In the genomic region with DNA sequence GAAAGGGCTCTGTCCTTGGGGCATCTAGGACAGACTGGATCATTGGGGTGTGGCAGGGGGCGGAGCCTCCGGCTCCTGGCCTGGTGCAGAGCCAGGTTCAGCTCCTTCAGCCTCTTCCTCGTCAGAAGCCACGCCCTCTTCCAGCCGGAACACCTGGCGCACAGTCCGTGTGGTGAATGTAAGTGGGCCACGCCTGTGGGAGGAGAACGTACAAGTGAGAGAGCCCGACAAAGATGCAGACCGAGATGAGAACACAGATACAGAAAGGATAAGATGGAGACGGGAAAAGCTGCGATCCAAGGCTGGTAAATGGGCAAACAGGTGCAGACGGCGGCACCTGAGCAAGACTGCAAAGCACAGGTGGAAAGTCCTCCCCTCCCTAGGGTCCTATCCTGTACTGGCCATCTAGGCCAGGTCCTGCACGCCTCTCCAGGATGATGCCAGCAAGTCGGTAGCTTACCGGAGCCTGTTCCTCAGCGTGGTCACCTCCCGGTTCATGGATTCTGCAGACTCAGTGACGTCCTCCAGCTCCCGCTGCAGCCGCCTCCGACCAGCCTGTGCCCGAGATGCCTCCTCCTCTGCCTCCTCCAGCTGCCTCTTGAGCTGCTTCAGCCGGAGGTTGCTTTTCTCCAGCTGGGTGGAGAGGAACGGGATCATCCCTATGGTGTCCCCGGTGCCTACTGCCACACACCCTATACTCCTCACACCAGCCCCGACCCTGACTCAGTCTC, we compare ENCODE assay signal across 12 mouse cellular contexts. TPM values are rescaled to one million over a fixed set of nuclear protein-coding genes. Genes with fewer than 3 reads are reported as not detected.
A peak's percentile ranks its signal among the peaks of the same experiment; 100 is the strongest.
DNase-seq lines count a peak whose midpoint lies in the region; ATAC-seq lines count a peak whose summit lies in the region.
"Had no signal": no experiment of that assay in that cellular context is flagged by ENCODE, and none has a peak within 500 bp of the region (broad histone marks: within the 10 kb centered on the region; RNA-seq: fewer than 3 reads in every experiment).

No protein-coding gene starts in this region.

- H3K36me3 ChIP-seq in forebrain, embryonic 10.5 days (replicated peaks), result no peaks in the 10 kb centered on the region
- H3K36me3 ChIP-seq in forebrain, embryonic 12.5 days (replicated peaks), result no peaks in the 10 kb centered on the region
- no peaks in the 10 kb centered on the region for H3K36me3 ChIP-seq in stomach, embryonic 16.5 days (ENCODE audit: control insufficient read depth, insufficient read depth, low read length)

- H3K4me1 ChIP-seq in forebrain, embryonic 10.5 days, result peaks cover 57% of the 10 kb centered on the region
- H3K4me1 ChIP-seq in forebrain, embryonic 12.5 days, result peaks cover 35% of the 10 kb centered on the region
- no peaks in the 10 kb centered on the region for H3K4me1 ChIP-seq in stomach, embryonic 16.5 days (ENCODE audit: control insufficient read depth, insufficient read depth, low read length)

- H3K9me3 ChIP-seq in forebrain, embryonic 10.5 days, result no peaks in the 10 kb centered on the region
- H3K9me3 ChIP-seq in forebrain, embryonic 12.5 days, result no peaks in the 10 kb centered on the region
- no peaks in the 10 kb centered on the region for H3K9me3 ChIP-seq in stomach, embryonic 16.5 days (replicated peaks; ENCODE audit: control insufficient read depth, low read length)

- H3K4me3 ChIP-seq in forebrain, embryonic 10.5 days, result peak overlapping the region; percentile 10; the same call in 1 of the 2 replicates
- no peak overlapping the region for H3K4me3 ChIP-seq in forebrain, embryonic 12.5 days (replicated peaks)
- no peak overlapping the region for H3K4me3 ChIP-seq in stomach, embryonic 16.5 days (replicated peaks; ENCODE audit: low read length)

- no peak for ATAC-seq in forebrain, embryonic 12.5 days (ENCODE audit: low FRiP score)
- peak; percentile 67 for ATAC-seq in stomach, embryonic 16.5 days (ENCODE audit: insufficient read depth, low FRiP score)

- no peak overlapping the region for H3K27ac ChIP-seq in forebrain, embryonic 10.5 days
- H3K27ac ChIP-seq in forebrain, embryonic 12.5 days, result no peak overlapping the region
- H3K27ac ChIP-seq in stomach, embryonic 16.5 days (ENCODE audit: low read length), result no peak overlapping the region
- H3K27ac ChIP-seq: liver, embryonic 14.5 days had no signal

- H3K4me2 ChIP-seq in forebrain, embryonic 12.5 days, result no peak overlapping the region
- 0 out of 2 replicates have a peak overlapping the region, but pooled peaks have one; percentile 21 for H3K4me2 ChIP-seq in stomach, embryonic 16.5 days (ENCODE audit: low read depth, low read length)

- H3K9ac ChIP-seq in forebrain, embryonic 12.5 days, result no peak overlapping the region
- no peak overlapping the region for H3K9ac ChIP-seq in stomach, embryonic 16.5 days (ENCODE audit: low read length)
- H3K9ac ChIP-seq: liver, embryonic 14.5 days had no signal

- peaks cover 94% of the 10 kb centered on the region for H3K27me3 ChIP-seq in forebrain, embryonic 10.5 days (ENCODE audit: poor library complexity, severe bottlenecking)
- H3K27me3 ChIP-seq in forebrain, embryonic 12.5 days, result peaks cover 85% of the 10 kb centered on the region
- H3K27me3 ChIP-seq in stomach, embryonic 16.5 days (ENCODE audit: control insufficient read depth, insufficient read depth, low read length), result peaks cover 44% of the 10 kb centered on the region

- WGBS in forebrain, embryonic 10.5 days, result 9% methylated on average over 29 of the region's 29 CpGs
- WGBS in forebrain, embryonic 12.5 days, result 9% methylated on average over 29 of the region's 29 CpGs
- 11% methylated on average over 29 of the region's 29 CpGs for whole genome bisulfite sequencing in stomach, embryonic 16.5 days

- DNase-seq in forebrain, embryonic 10.5 days (ENCODE audit: extremely low spot score, low spot score), result no peak
- peak; percentile 50 to 65 for DNase-seq in right cerebral cortex, adult 2 months (ENCODE audit: low spot score in 2 of 2)
- no peak for DNase-seq in right cerebral cortex, postnatal 4 days
- DNase-seq in lung, adult 18-20 months, result peak; percentile 85 to 89
- DNase-seq in thymus, postnatal 10 days (ENCODE audit: low spot score in 2 of 2), result no peak
- no peak for DNase-seq in B cell, adult 2 months
- DNase-seq: adrenal gland, postnatal 14 days; heart, postnatal 36 days; thymus, adult 18-20 months had no signal

RNA-seq across cellular contexts. Expression of a gene that starts 15.9 kb away (rescaled TPM):
- polyA plus RNA-seq in forebrain, embryonic 10.5 days (2016; fragmentation: Nextera tagmentation; extraction: Ambion mirVana), result 0.80 and 0.84 TPM in 2 replicates
- polyA plus RNA-seq in forebrain, embryonic 12.5 days (2016; fragmentation: Nextera tagmentation; extraction: Ambion mirVana), result 1.7 and 1.9 TPM in 2 replicates
- 0.16 and 0.26 TPM in 2 replicates for polyA plus RNA-seq in stomach, embryonic 16.5 days (2015; fragmentation: Nextera tagmentation; extraction: Ambion mirVana)

RNA-seq across cellular contexts. Expression of a gene that starts 34.2 kb away (rescaled TPM):
- 0.29 and 0.48 TPM in 2 replicates for polyA plus RNA-seq in forebrain, embryonic 10.5 days (2016; fragmentation: Nextera tagmentation; extraction: Ambion mirVana)
- 0.38 and 0.51 TPM in 2 replicates for polyA plus RNA-seq in forebrain, embryonic 12.5 days (2016; fragmentation: Nextera tagmentation; extraction: Ambion mirVana)
- polyA plus RNA-seq in stomach, embryonic 16.5 days (2015; fragmentation: Nextera tagmentation; extraction: Ambion mirVana), result 3.7 and 5.4 TPM in 2 replicates

RNA-seq across cellular contexts. Expression of a gene that starts 52.6 kb away (rescaled TPM):
- 74.6 and 76.2 TPM in 2 replicates for polyA plus RNA-seq in forebrain, embryonic 10.5 days (2016; fragmentation: Nextera tagmentation; extraction: Ambion mirVana)
- 72.7 and 73.5 TPM in 2 replicates for polyA plus RNA-seq in forebrain, embryonic 12.5 days (2016; fragmentation: Nextera tagmentation; extraction: Ambion mirVana)
- polyA plus RNA-seq in stomach, embryonic 16.5 days (2015; fragmentation: Nextera tagmentation; extraction: Ambion mirVana), result 62.0 and 68.6 TPM in 2 replicates

RNA-seq across cellular contexts. Expression of a gene that starts 57.7 kb away (rescaled TPM):
- 190 and 195 TPM in 2 replicates for polyA plus RNA-seq in forebrain, embryonic 10.5 days (2016; fragmentation: Nextera tagmentation; extraction: Ambion mirVana)
- polyA plus RNA-seq in forebrain, embryonic 12.5 days (2016; fragmentation: Nextera tagmentation; extraction: Ambion mirVana), result 111 and 126 TPM in 2 replicates
- 70.3 and 72.8 TPM in 2 replicates for polyA plus RNA-seq in stomach, embryonic 16.5 days (2015; fragmentation: Nextera tagmentation; extraction: Ambion mirVana)

Comparison
In these comparisons a context has a peak if more than half of its experiments do, and no peak if none do; other contexts are left out.
1. DNase-seq: peak in right cerebral cortex, adult 2 months (2 of 2) and lung, adult 18-20 months (2 of 2); none in forebrain, embryonic 10.5 days (single experiment), right cerebral cortex, postnatal 4 days (single experiment), thymus, postnatal 10 days (0 of 2) and B cell, adult 2 months (0 of 2).